Mouse (Mus musculus) gonadal fat pad, adult 2 months (tissue): ENCODE results near the gene Napsa. TPM values are rescaled to one million over a fixed set of nuclear protein-coding genes. Genes with fewer than 3 reads are reported as not detected.

ENCODE experiments used
- DNase-seq: peaks from one replicate; pipeline ENCODE4 v3.0.0-alpha.2; 2012; ENCODE audit warnings: low read depth
- polyA plus RNA-seq: library from polyadenylated mRNA; depleted of rRNA; stranded (reverse); fragments of >200 nt; gene quantifications from 2 replicates; pipeline ENCODE4 v1.2.3, GENCODE M21; 2012

The Napsa gene
- polyA plus RNA-seq, 1 experiment, result 30.6 TPM

GRCm38 (mm10) chr7:44571811-44572210 is 369 bp upstream of the Napsa start:
- DNase-seq, result no peak

DNA sequence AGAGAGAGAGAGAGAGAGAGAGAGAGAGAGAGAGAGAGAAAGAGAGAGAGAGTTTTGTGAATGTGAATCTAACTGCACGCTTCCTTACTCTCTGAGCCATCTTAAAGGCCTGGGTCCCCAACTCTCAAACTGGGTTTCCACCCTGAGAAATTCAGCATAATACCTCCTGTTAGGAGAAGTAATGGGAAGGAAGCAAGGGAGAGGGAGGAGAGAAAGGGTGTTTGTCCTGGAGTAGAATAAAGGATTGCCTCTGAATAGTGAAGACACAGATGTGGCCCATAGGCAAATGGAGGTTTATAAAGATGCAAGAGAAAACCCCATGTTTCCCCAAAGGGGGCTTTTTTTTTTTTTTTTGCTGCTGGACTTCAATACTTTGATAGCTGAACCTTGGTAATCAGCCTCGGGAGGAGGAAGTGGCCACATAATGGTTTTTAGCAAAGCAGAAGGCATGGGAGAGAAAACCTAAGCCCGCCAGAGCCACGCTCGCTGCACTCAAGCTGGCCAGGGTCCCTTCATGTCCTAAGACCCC is 840 bp downstream of the Napsa start:
- no peak for DNase-seq

DNA sequence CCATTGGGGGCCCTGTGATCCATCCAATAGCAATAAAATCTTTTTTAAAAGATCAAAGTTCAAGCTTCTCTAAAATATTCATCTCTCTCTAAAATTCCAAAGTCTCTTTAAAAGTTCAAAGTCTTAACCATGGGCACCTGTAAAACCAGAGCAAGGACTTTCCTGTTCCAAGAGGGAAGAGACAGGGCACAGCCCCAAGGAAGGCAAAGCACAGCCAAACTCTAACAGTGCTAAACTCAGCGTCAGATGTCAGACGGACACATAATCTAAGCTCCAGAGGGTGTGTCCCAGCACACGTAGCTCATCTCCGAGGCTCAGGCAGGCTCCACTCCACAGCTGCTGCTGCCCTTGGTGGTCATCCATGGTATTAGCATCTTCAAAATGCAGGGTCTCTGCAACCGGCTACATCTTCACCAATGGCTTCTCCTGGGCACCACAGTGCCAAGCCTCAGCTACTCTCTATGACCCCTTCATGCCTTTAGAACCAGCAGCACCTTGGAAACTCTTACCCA is 4.2 kb downstream of the Napsa start:
- DNase-seq, result no peak

GRCm38 (mm10) chr7:44581637-44582036 is 9.5 kb downstream of the Napsa start:
- DNase-seq, result no peak

DNA sequence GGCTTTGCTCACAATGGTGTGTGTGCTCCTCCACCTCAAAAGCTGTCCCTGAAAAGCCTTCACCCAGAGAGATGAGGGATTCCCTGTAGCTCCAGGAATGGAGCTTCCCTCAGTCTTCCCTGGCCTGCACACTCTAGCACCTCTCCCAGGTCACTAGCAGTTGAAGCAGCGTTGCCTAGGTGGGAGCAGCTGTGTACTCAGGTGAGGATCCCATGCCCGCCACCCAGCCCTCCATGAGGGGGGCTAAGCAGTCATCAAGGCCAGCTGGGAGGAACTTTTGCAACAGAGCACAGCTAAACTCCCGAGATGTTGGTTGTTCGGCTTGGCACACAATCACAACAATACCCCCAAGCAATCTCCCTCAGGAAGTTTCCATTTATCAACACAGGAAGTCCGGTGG is 10.5 kb downstream of the Napsa start:
- no peak for DNase-seq

DNA sequence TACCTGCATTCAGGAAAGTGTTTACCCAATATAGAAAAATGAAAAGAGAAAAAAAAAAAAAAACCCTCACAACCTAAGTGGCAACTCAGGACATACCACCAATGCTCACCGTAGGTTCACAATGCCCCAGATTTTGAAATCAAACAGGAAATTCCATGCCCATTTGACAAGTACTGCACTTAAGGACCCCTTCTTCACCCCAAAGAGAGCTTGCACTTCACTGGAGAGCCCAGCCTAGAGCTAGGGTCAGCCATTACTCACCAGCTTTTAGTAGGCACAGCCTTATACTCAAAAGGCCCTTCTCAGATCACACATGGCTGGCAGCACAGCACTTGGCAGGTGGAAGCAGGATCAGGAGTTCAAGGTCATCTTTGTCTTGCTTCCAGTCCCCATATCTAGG is 11.0 kb downstream of the Napsa start:
- DNase-seq, result no peak

DNA sequence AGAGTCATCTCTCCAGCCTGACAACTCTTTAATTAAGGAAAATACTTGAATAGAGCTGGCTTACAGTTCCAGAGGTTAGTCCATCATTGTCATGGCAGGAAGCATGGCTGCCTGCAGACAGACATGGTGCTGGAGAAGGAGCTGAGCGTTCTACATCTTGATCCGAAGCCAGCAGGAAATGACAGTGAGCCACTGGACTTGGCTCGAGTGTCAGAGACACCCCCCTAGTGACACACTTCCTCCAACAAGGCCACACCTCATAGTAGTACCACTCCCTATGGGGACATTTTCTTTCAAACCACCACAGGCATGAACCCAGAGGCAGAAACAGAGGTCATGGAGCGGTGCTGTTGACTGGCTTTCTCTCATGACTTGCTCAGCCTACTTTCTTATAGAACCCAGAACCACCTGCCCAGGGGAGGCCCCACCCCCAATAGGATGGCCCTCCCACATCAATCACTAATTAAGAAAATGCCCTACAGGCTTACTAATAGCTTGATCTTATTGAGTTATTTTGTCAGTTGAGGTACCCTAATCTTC is 12.2 kb downstream of the Napsa start:
- no peak for DNase-seq

- no peak for DNase-seq
Observed at GRCm38 (mm10) chr7:44584921-44585320, 12.7 kb downstream of the Napsa start.

- DNase-seq, result no peak
Observed at GRCm38 (mm10) chr7:44585606-44586005, 13.4 kb downstream of the Napsa start.

DNA sequence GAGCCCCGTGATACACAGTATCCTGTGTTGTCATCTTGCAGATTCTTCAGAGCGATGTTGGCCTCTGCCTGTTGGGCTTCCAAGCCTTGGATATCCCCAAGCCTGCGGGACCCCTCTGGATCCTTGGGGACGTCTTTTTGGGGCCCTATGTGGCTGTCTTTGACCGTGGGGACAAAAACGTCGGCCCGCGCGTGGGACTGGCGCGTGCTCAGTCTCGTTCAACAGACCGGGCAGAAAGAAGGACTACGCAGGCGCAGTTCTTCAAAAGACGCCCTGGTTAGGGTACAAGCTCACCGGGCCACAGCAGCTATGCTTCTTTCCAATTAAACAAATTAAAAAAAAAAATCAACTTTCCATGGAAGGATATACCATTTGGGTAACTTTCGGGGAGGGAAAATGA is 14.3 kb downstream of the Napsa start:
- DNase-seq, result no peak

GRCm38 (mm10) chr7:44586930-44587329 is 14.8 kb downstream of the Napsa start:
- no peak for DNase-seq

DNA sequence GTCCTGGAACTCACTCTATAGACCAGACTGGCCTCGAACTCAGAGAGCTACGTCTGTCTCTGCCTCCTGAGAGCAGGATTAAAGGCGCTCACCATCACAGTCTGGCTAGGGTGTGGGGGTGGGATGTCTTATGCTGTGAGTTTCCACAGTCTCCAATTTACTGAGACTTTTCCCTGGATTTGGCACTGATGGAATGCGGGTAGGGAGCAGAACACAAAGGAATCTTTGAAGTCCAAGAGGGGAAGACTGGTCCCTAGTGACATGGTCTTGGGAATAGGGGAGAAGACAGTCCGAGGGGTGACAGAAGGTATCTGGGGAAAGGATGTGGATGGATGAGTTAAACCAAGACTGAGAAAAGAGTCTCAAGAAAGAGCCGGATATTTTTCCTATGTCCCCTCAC is 15.5 kb downstream of the Napsa start:
- no peak for DNase-seq

- DNase-seq, result no peak
Observed at GRCm38 (mm10) chr7:44588338-44588737, 16.2 kb downstream of the Napsa start.

DNA sequence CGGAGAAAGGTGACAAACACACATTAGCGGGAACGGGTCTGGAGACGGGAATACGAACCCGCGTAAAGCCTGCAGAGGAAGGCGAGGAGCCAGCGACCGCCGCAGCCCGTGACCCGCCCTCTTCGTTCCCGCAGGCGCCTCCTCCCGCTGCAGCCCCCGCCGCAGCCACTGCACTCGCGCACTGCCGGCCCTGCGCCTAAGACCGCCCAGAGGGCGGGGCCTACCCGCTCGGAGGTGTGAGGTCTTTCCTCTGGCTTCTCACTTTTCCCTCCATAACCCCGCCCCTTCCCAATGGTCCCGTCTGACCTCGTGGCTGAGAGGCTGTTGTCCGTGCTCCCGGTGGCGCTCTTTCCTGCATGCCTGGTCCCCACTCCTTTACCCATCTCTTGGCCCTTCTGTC is 17.0 kb downstream of the Napsa start:
- no peak for DNase-seq

DNA sequence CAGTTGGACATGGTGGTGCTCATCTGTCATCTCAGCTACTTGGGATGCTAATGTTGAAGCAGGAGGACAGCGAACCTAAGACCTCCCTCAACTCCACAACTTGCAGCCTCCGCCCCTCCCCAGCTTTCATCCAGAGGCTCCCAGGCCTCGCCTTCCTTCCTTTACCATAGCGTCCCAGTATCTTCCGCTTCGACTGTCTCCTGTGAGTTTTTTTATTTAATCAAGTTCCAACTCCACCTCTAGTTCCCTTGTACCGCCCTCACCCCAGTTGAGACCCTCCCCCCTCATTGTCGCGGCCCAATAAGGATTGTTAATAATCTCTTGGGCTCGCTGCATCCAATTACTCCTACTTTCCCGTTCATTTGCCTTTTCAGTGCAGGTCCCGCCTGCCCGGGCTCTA is 17.8 kb downstream of the Napsa start:
- DNase-seq, result no peak

DNA sequence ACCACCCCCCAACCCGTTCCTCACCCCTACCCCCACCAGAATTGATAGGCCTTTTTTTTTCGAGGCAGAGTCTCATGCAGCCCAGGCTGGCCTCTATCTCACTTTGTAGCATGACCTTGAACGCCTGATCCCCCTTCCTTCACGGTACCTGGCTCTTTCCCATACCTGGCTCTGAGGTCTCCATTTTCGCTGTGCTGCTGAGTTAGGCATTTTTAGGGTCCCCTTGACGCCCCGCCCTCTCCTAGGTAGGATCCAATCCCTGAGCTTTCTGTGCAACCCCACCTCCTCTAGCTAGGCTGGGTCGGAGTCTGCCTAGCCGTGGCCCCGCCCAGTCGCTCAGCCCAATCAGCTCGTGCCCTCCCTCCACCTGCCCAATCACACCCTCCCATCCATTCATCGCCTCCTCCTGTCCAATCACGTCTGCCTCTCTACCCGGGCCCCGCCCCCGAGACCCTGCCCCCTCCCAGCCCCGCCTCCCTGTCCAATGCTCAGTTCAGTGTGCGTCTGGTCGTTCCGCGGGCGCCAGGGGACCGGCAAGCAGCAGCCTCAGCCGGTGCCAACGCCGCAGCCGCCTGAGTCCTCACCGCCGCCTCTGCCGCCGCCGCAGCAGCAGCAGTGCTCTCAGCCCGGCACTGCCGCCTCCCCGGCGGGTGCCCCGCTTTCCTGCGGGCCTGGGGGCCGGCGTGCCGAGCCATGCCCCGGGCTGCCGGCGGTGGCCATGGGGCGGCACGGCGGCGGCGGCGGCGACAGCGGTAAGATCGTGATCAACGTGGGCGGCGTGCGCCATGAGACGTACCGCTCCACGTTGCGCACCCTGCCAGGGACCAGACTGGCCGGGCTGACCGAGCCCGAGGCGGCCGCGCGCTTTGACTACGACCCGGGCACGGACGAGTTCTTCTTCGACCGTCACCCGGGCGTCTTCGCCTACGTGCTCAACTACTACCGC is 18.5 kb downstream of the Napsa start, which contains the start of gene Kcnc3:
Gene Kcnc3, plus strand, starts transcription at position 263 of the 946 bp plus-strand sequence.
- DNase-seq, result peak; percentile 28

GRCm38 (mm10) chr7:44591348-44592116 is 19.4 kb downstream of the Napsa start:
- DNase-seq, result no peak

DNA sequence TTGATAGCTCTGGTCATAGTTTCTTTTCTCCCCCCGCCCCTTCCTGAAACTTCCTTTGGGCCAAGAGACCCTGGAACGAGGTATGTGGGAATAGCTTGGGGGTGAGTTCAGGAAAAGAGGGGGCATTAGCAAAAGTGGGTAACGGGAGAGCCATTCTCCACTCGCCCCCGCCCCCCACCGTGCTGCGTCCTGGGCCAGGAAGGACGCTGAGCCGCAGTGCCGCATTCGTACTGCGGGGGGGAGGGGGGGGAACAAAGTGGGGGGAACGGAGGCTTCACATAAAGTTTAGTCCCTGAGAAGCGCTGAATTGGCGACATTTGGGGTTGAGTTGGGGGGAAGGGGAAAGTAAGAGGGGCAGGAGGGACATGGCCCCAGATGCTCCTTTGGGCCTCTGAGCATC is 20.9 kb downstream of the Napsa start:
- no peak for DNase-seq

- DNase-seq, result no peak
Observed at GRCm38 (mm10) chr7:44593775-44594174, 21.6 kb downstream of the Napsa start.

GRCm38 (mm10) chr7:44594291-44594690 is 22.1 kb downstream of the Napsa start:
- DNase-seq, result no peak

DNA sequence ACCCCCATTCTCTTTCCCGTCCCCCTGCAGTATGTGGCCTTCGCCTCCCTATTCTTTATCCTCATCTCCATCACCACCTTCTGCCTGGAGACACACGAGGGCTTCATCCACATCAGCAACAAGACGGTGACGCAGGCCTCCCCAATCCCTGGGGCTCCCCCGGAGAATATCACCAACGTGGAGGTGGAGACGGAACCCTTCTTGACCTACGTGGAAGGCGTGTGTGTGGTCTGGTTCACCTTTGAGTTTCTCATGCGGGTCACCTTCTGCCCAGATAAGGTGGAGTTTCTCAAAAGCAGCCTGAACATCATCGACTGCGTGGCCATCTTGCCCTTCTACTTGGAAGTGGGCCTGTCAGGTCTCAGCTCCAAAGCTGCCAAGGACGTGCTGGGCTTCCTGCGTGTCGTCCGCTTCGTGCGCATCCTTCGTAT is 23.0 kb downstream of the Napsa start:
- no peak for DNase-seq

GRCm38 (mm10) chr7:44596051-44596450 is 23.9 kb downstream of the Napsa start:
- DNase-seq, result no peak
